In the genomic region with DNA sequence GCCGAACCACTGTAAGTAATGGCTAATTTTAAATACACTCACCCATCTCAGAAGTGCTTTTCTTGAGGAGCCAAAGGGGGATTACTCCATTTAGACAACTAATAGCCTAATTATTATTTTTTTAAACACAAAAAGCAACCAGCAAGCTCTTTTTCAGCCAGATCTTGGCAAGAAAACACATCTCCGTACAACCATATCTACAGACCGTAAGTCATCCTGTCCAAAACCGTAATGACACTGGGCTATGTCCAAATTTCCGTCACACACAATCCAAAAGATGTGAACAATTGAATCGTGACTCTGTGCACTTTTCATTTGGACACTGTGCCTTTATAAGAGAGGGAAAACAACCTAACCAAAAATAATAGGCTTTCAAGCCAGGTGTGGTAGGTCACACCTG, we compare ENCODE assay signal across 15 mouse cellular contexts. TPM values are rescaled to one million over a fixed set of nuclear protein-coding genes. Genes with fewer than 3 reads are reported as not detected.
DNase-seq lines count a peak whose midpoint lies in the region; ATAC-seq and TF ChIP-seq lines count a peak whose summit lies in the region.
"Had no signal": no experiment of that assay in that cellular context is flagged by ENCODE, and none has a peak within 500 bp of the region (broad histone marks: within the 10 kb centered on the region; RNA-seq: fewer than 3 reads in every experiment).

No protein-coding gene starts in this region.

- peaks cover 17% of the 10 kb centered on the region for H3K4me1 ChIP-seq in kidney, adult 2 months (ENCODE audit: control insufficient read depth, insufficient read depth, low read length)
- H3K4me1 ChIP-seq in kidney, embryonic 15.5 days = peaks cover 69% of the 10 kb centered on the region
- H3K4me1 ChIP-seq in ES-E14 (ENCODE audit: control insufficient read depth in 2 of 2, insufficient read depth in 2 of 2, low read length in 2 of 2, poor library complexity in 1 of 2) = peaks cover 22 to 33% of the 10 kb centered on the region in 2 experiments
- H3K4me1 ChIP-seq in liver, embryonic 15.5 days (replicated peaks) = peaks cover 79% of the 10 kb centered on the region
- peaks cover 4% of the 10 kb centered on the region; the same call in 1 of the 2 replicates for H3K4me1 ChIP-seq in midbrain, embryonic 13.5 days (replicated peaks)

- peak overlapping the region; percentile 19; the same call in 1 of the 2 replicates for H3K27ac ChIP-seq in kidney, adult 2 months (ENCODE audit: insufficient read depth, low read depth, low read length)
- H3K27ac ChIP-seq in kidney, embryonic 15.5 days = no peak overlapping the region
- H3K27ac ChIP-seq in ES-E14 (ENCODE audit: insufficient read depth, low read depth, low read length, poor library complexity, severe bottlenecking) = peak overlapping the region; percentile 92; the same call in 1 of the 2 replicates
- H3K27ac ChIP-seq in liver, embryonic 15.5 days (replicated peaks) = peak overlapping the region; percentile 91
- no peak overlapping the region for H3K27ac ChIP-seq in midbrain, embryonic 13.5 days
- H3K27ac ChIP-seq: limb, embryonic 13.5 days; midbrain, embryonic 10.5 days had no signal

- no peak overlapping the region for H3K4me2 ChIP-seq in kidney, embryonic 15.5 days
- peak overlapping the region; percentile 70 for H3K4me2 ChIP-seq in liver, embryonic 15.5 days
- no peak overlapping the region for H3K4me2 ChIP-seq in midbrain, embryonic 13.5 days (replicated peaks)
- H3K4me2 ChIP-seq: limb, embryonic 13.5 days had no signal

- H3K27me3 ChIP-seq in kidney, adult 2 months (replicated peaks; ENCODE audit: control insufficient read depth, insufficient read depth, low read length) = no peaks in the 10 kb centered on the region
- H3K27me3 ChIP-seq in kidney, embryonic 15.5 days = no peaks in the 10 kb centered on the region
- no peaks in the 10 kb centered on the region for H3K27me3 ChIP-seq in liver, embryonic 15.5 days
- H3K27me3 ChIP-seq in midbrain, embryonic 13.5 days = no peaks in the 10 kb centered on the region
- H3K27me3 ChIP-seq: limb, embryonic 13.5 days had no signal

- H3K9ac ChIP-seq in kidney, embryonic 15.5 days = no peak overlapping the region
- no peak overlapping the region for H3K9ac ChIP-seq in ES-E14 (ENCODE audit: insufficient read depth, low read depth, low read length, poor library complexity, severe bottlenecking)
- peak overlapping the region; percentile 61; the same call in 1 of the 2 replicates for H3K9ac ChIP-seq in liver, embryonic 15.5 days
- no peak overlapping the region for H3K9ac ChIP-seq in midbrain, embryonic 13.5 days (replicated peaks)
- H3K9ac ChIP-seq: limb, embryonic 13.5 days had no signal

- no peak overlapping the region for H3K4me3 ChIP-seq in kidney, adult 2 months (ENCODE audit: insufficient read depth, low read depth, low read length)
- no peak overlapping the region for H3K4me3 ChIP-seq in kidney, embryonic 15.5 days (replicated peaks)
- no peak overlapping the region for H3K4me3 ChIP-seq in ES-E14 (ENCODE audit: insufficient read depth in 1 of 2, low read depth in 1 of 2, low read length in 2 of 2, poor library complexity in 1 of 2, severe bottlenecking in 1 of 2)
- H3K4me3 ChIP-seq in liver, embryonic 15.5 days (replicated peaks) = no peak overlapping the region; the same call in 1 of the 2 replicates
- H3K4me3 ChIP-seq in midbrain, embryonic 13.5 days (replicated peaks) = no peak overlapping the region
- H3K4me3 ChIP-seq: limb, embryonic 13.5 days; midbrain, embryonic 10.5 days; myocyte had no signal

- WGBS in kidney, adult 2 months = 53% methylated on average over 6 of the region's 6 CpGs
- WGBS in kidney, embryonic 15.5 days = 61% methylated on average over 6 of the region's 6 CpGs
- WGBS in liver, embryonic 15.5 days (ENCODE audit: insufficient replicate concordance) = 73% methylated on average over 6 of the region's 6 CpGs
- WGBS in midbrain, embryonic 13.5 days = 88% methylated on average over 6 of the region's 6 CpGs

- TF ChIP-seq CTCF in kidney, adult 2 months (conservative IDR thresholded peaks at IDR 0.05; ENCODE audit: insufficient read depth, insufficient read length, low read depth, low read length) = no peak

- peak; percentile 22 for DNase-seq in adrenal gland, postnatal 14 days
- DNase-seq in adrenal gland, postnatal 4 days (ENCODE audit: low spot score in 2 of 2) = no peak
- peak; percentile 74 for DNase-seq in kidney, adult 2 months
- DNase-seq in ES-E14 (ENCODE audit: low read depth, low spot score) = no peak
- DNase-seq in neural tube, embryonic 10.5 days (ENCODE audit: extremely low spot score, low spot score) = no peak
- DNase-seq: adrenal gland, postnatal 25 days; cerebellum, adult 11-12 months; right cerebral cortex, postnatal 25 days had no signal

- no peaks in the 10 kb centered on the region for H3K36me3 ChIP-seq in kidney, adult 2 months (ENCODE audit: control insufficient read depth, insufficient read depth, low read length)
- peaks cover 4% of the 10 kb centered on the region; the same call in 1 of the 2 replicates for H3K36me3 ChIP-seq in kidney, embryonic 15.5 days
- no peaks in the 10 kb centered on the region for H3K36me3 ChIP-seq in ES-E14 (ENCODE audit: control insufficient read depth, insufficient read depth, low read length, poor library complexity, severe bottlenecking)
- H3K36me3 ChIP-seq in liver, embryonic 15.5 days (replicated peaks) = peaks cover 12% of the 10 kb centered on the region; the same call in 1 of the 2 replicates
- peaks cover 14% of the 10 kb centered on the region for H3K36me3 ChIP-seq in midbrain, embryonic 13.5 days

- TF ChIP-seq POLR2A in kidney, adult 2 months (IDR thresholded peaks at IDR 0.05; ENCODE audit: low read depth, low read length) = no peak

- in situ Hi-C loops in ES-E14 (cut with MboI; ENCODE audit: low sequenced_read_pairs in 2 of 2, unreplicated experiment in 2 of 2) = loop anchor here in 1 of 2 experiments (25.0 kb wide), 1 partner anchor 163 kb away; no protein-coding TSS in a partner anchor

- no peaks in the 10 kb centered on the region for H3K9me3 ChIP-seq in kidney, embryonic 15.5 days (replicated peaks)
- no peaks in the 10 kb centered on the region for H3K9me3 ChIP-seq in ES-E14 (ENCODE audit: control insufficient read depth, insufficient read depth, low read depth, low read length)
- H3K9me3 ChIP-seq in liver, embryonic 15.5 days (replicated peaks) = no peaks in the 10 kb centered on the region
- H3K9me3 ChIP-seq in midbrain, embryonic 13.5 days = 0 out of 2 replicates have a peak, but pooled peaks cover 4% of the 10 kb centered on the region
- H3K9me3 ChIP-seq: limb, embryonic 13.5 days had no signal

- no peak for ATAC-seq in kidney, embryonic 15.5 days (replicated peaks; ENCODE audit: low FRiP score)
- ATAC-seq in liver, embryonic 15.5 days (ENCODE audit: insufficient read depth) = no peak
- no peak for ATAC-seq in midbrain, embryonic 13.5 days
- ATAC-seq: hindbrain, embryonic 16.5 days had no signal

TF ChIP-seq in ES-E14, 5 proteins besides CTCF, POLR2A, EP300 and RAD21:
- TF ChIP-seq ZC3H11A (IDR thresholded peaks at IDR 0.05; ENCODE audit: borderline replicate concordance, low read depth, low read length) = no peak
- TF ChIP-seq HCFC1 (IDR thresholded peaks at IDR 0.05; ENCODE audit: borderline replicate concordance, insufficient read depth, low read length) = no peak
- TF ChIP-seq CHD2 (IDR thresholded peaks at IDR 0.05; ENCODE audit: low read depth, low read length) = no peak
- no peak for TF ChIP-seq ZNF384 (IDR thresholded peaks at IDR 0.05; ENCODE audit: low read depth, low read length)
- no peak for TF ChIP-seq MAFK (IDR thresholded peaks at IDR 0.05; ENCODE audit: insufficient read depth, low read depth, low read length)

RNA-seq across cellular contexts. Expression of a gene that starts 20.4 kb away (rescaled TPM):
- 25.8 and 34.1 TPM in 2 replicates for total RNA-seq in adrenal gland, postnatal 14 days (2021)
- 10 to 100 TPM; 23.2 to 24.7 TPM for total RNA-seq in adrenal gland, postnatal 4 days (2021)
- 15.0 and 18.5 TPM in 2 replicates for polyA plus RNA-seq in kidney, adult 2 months (2012; rRNA removed)
- polyA plus RNA-seq in kidney, embryonic 15.5 days (2015; fragmentation: Nextera tagmentation; extraction: Ambion mirVana) = 21.3 and 21.5 TPM in 2 replicates
- total RNA-seq in ES-E14 (2012; rRNA removed) = 37.3 and 42.9 TPM in 2 replicates
- polyA plus RNA-seq in liver, embryonic 15.5 days (2015; fragmentation: Nextera tagmentation; extraction: Ambion mirVana) = 7.0 and 7.3 TPM in 2 replicates
- 35.0 and 36.7 TPM in 2 replicates for polyA plus RNA-seq in midbrain, embryonic 13.5 days (2015; fragmentation: Nextera tagmentation; extraction: Ambion mirVana)

RNA-seq across cellular contexts. Expression of a gene that starts 29.2 kb away (rescaled TPM):
- 87.1 and 95.0 TPM in 2 replicates for total RNA-seq in adrenal gland, postnatal 14 days (2021)
- total RNA-seq in adrenal gland, postnatal 4 days (2021) = 10 to 100 TPM; 82.7 to 89.0 TPM
- 15.1 and 19.9 TPM in 2 replicates for polyA plus RNA-seq in kidney, adult 2 months (2012; rRNA removed)
- polyA plus RNA-seq in kidney, embryonic 15.5 days (2015; fragmentation: Nextera tagmentation; extraction: Ambion mirVana) = 178 and 184 TPM in 2 replicates
- 72.7 and 140 TPM in 2 replicates for total RNA-seq in ES-E14 (2012; rRNA removed)
- polyA plus RNA-seq in liver, embryonic 15.5 days (2015; fragmentation: Nextera tagmentation; extraction: Ambion mirVana) = 78.6 and 88.4 TPM in 2 replicates
- polyA plus RNA-seq in midbrain, embryonic 13.5 days (2015; fragmentation: Nextera tagmentation; extraction: Ambion mirVana) = 175 and 178 TPM in 2 replicates

Comparison
In these comparisons a context has a peak if more than half of its experiments do, and no peak if none do; other contexts are left out.
1. DNase-seq: peak in adrenal gland, postnatal 14 days (single experiment) and kidney, adult 2 months (single experiment); none in adrenal gland, postnatal 4 days (0 of 2), ES-E14 (single experiment) and neural tube, embryonic 10.5 days (single experiment).
2. H3K27ac ChIP-seq: peak in kidney, adult 2 months (single experiment), ES-E14 (single experiment) and liver, embryonic 15.5 days (single experiment); none in kidney, embryonic 15.5 days (single experiment) and midbrain, embryonic 13.5 days (single experiment).